Comparison of ENCODE assay signal across 8 mouse cellular contexts in the genomic region with DNA sequence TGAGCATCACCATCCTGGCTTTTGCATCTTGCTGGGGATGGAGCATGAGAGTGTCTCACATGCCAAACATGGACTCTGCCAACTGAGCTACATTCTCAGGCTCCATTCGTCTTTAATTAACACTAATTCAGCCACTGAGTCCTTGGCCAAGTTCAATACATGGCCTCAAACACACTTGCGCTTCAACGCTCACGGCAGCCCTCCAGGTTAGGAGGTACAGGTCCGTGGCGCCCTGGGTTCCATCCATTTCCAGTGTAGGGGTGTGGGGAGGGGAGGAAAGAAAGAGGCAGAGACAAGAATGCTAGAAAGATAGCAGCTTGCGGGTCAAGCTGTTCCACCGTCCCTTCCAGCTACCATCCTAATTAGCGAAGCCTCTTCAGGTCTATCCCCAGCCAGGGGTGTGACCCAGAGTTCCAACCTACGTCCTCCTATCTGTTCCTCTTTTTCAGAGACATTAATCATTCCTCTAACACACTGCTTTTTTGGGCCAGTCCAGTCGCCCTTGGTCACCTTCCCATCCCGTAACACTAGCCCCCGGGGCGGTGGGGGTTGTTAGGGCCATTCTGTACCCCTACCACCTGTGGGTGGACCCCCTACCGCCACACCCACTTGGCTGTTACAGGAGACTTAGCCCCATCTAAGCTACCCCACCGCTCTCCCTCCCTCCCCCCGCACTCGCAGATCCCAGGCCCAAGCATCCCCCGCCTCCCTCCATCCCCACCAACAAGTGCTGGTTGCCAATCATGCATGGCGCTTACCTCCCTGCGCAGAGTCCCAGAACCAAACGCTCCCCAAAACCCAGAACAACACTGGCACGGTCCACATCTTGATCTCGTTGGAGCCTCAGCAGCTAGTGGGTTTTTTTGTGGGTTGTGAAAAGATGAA. TPM values are rescaled to one million over a fixed set of nuclear protein-coding genes. Genes with fewer than 3 reads are reported as not detected.
A peak's percentile ranks its signal among the peaks of the same experiment; 100 is the strongest.
DNase-seq lines count a peak whose midpoint lies in the region; ATAC-seq and TF ChIP-seq lines count a peak whose summit lies in the region.

No protein-coding gene starts in this region.

- H3K27me3 ChIP-seq in lung, embryonic 14.5 days (ENCODE audit: insufficient read depth, low read length) = no peaks in the 10 kb centered on the region
- no peaks in the 10 kb centered on the region for H3K27me3 ChIP-seq in hindbrain, embryonic 15.5 days
- peaks cover 31% of the 10 kb centered on the region for H3K27me3 ChIP-seq in midbrain, embryonic 10.5 days (ENCODE audit: low read depth, poor library complexity, severe bottlenecking)

- ATAC-seq in lung, embryonic 14.5 days (ENCODE audit: insufficient read depth) = peak; percentile 16; the same call in 1 of the 2 replicates
- ATAC-seq in hindbrain, embryonic 15.5 days (ENCODE audit: low FRiP score, low read depth) = peak; percentile 31; the same call in 1 of the 2 replicates

- H3K9ac ChIP-seq in lung, embryonic 14.5 days = peak overlapping the region; percentile 54
- peak overlapping the region; percentile 25; the same call in 1 of the 2 replicates for H3K9ac ChIP-seq in hindbrain, embryonic 15.5 days

- no peaks in the 10 kb centered on the region for H3K36me3 ChIP-seq in lung, embryonic 14.5 days (ENCODE audit: insufficient read depth)
- H3K36me3 ChIP-seq in hindbrain, embryonic 15.5 days = no peaks in the 10 kb centered on the region
- H3K36me3 ChIP-seq in midbrain, embryonic 10.5 days = peaks cover 15% of the 10 kb centered on the region

- no peaks in the 10 kb centered on the region for H3K9me3 ChIP-seq in lung, embryonic 14.5 days (ENCODE audit: low read depth, low read length)
- H3K9me3 ChIP-seq in hindbrain, embryonic 15.5 days = no peaks in the 10 kb centered on the region
- peaks cover 4% of the 10 kb centered on the region; the same call in 1 of the 2 replicates for H3K9me3 ChIP-seq in midbrain, embryonic 10.5 days (replicated peaks)

- peak overlapping the region; percentile 43 for H3K4me3 ChIP-seq in lung, embryonic 14.5 days (ENCODE audit: low read depth, low read length)
- H3K4me3 ChIP-seq in embryonic fibroblast, embryonic 13.5 days (ENCODE audit: insufficient read depth, low read length) = peak overlapping the region; percentile 72
- peak overlapping the region; percentile 34 for H3K4me3 ChIP-seq in hindbrain, embryonic 15.5 days
- peak overlapping the region; percentile 77 for H3K4me3 ChIP-seq in midbrain, embryonic 10.5 days

- H3K4me1 ChIP-seq in lung, embryonic 14.5 days (ENCODE audit: insufficient read depth) = 0 out of 2 replicates have a peak, but pooled peaks cover 7% of the 10 kb centered on the region
- H3K4me1 ChIP-seq in embryonic fibroblast, embryonic 13.5 days (ENCODE audit: control insufficient read depth, insufficient read depth, low read length) = peaks cover 14% of the 10 kb centered on the region
- peaks cover 40% of the 10 kb centered on the region for H3K4me1 ChIP-seq in hindbrain, embryonic 15.5 days (replicated peaks)
- peaks cover 82% of the 10 kb centered on the region for H3K4me1 ChIP-seq in midbrain, embryonic 10.5 days

- no peak overlapping the region for H3K27ac ChIP-seq in lung, embryonic 14.5 days (ENCODE audit: low read depth)
- H3K27ac ChIP-seq in embryonic fibroblast, embryonic 13.5 days (ENCODE audit: insufficient read depth, low read length) = 0 out of 2 replicates have a peak overlapping the region, but pooled peaks have one; percentile 15
- H3K27ac ChIP-seq in hindbrain, embryonic 15.5 days (replicated peaks) = peak overlapping the region; percentile 32
- H3K27ac ChIP-seq in midbrain, embryonic 10.5 days (replicated peaks) = peak overlapping the region; percentile 90

- 9% methylated on average over 24 of the region's 24 CpGs for WGBS in lung, embryonic 14.5 days
- 4% methylated on average over 24 of the region's 24 CpGs for WGBS in hindbrain, embryonic 15.5 days
- WGBS in midbrain, embryonic 10.5 days = 2% methylated on average over 24 of the region's 24 CpGs

- no peak for TF ChIP-seq POLR2A in embryonic fibroblast, embryonic 13.5 days (IDR thresholded peaks at IDR 0.05; ENCODE audit: low read depth, low read length)

- peak overlapping the region; percentile 70 for H3K4me2 ChIP-seq in lung, embryonic 14.5 days
- H3K4me2 ChIP-seq in hindbrain, embryonic 15.5 days = peak overlapping the region; percentile 59

- no peak for TF ChIP-seq CTCF in lung, embryonic 14.5 days (IDR thresholded peaks at IDR 0.05; ENCODE audit: low read depth)
- no peak for TF ChIP-seq CTCF in embryonic fibroblast, embryonic 13.5 days (IDR thresholded peaks at IDR 0.05; ENCODE audit: borderline replicate concordance, insufficient read depth, low read length)

- no peak for DNase-seq in lung, embryonic 14.5 days
- no peak for DNase-seq in lung, adult 18-20 months
- DNase-seq in midbrain, embryonic 10.5 days (ENCODE audit: low spot score) = peak; percentile 67
- no peak for DNase-seq in right cerebral cortex, adult 18-20 months
- DNase-seq in frontal cortex, postnatal 25 days (ENCODE audit: low spot score in 2 of 2) = no peak
- DNase-seq in layer of hippocampus, postnatal 14 days (ENCODE audit: low spot score in 2 of 2) = no peak

RNA-seq across cellular contexts. Expression of gene Pdpn, which starts 0.7 kb away (rescaled TPM):
- 36.6 and 39.5 TPM in 2 replicates for polyA plus RNA-seq in lung, embryonic 14.5 days (2014; fragmentation: Nextera tagmentation; extraction: Ambion mirVana)
- polyA plus RNA-seq in embryonic fibroblast, embryonic 13.5 days (2011; ENCODE audit: insufficient read length, low read depth, missing spikeins) = 163 and 184 TPM in 2 replicates
- polyA plus RNA-seq in hindbrain, embryonic 15.5 days (2015; fragmentation: Nextera tagmentation; extraction: Ambion mirVana) = 53.3 and 55.1 TPM in 2 replicates
- polyA plus RNA-seq in midbrain, embryonic 10.5 days (2016; fragmentation: Nextera tagmentation; extraction: Ambion mirVana) = 79.5 and 108 TPM in 2 replicates
- total RNA-seq in layer of hippocampus, postnatal 14 days (2021) = 10 to 100 TPM; 14.2 to 19.7 TPM

RNA-seq across cellular contexts. Expression of gene Lrrc38, which starts 50.9 kb away (rescaled TPM):
- 0.11 TPM in 1 of 2 replicates, not detected in the other for polyA plus RNA-seq in lung, embryonic 14.5 days (2014; fragmentation: Nextera tagmentation; extraction: Ambion mirVana)
- not detected in 2 replicates for polyA plus RNA-seq in embryonic fibroblast, embryonic 13.5 days (2011; ENCODE audit: insufficient read length, low read depth, missing spikeins)
- 0.33 and 0.43 TPM in 2 replicates for polyA plus RNA-seq in hindbrain, embryonic 15.5 days (2015; fragmentation: Nextera tagmentation; extraction: Ambion mirVana)
- 0.06 and 0.35 TPM in 2 replicates for polyA plus RNA-seq in midbrain, embryonic 10.5 days (2016; fragmentation: Nextera tagmentation; extraction: Ambion mirVana)
- total RNA-seq in layer of hippocampus, postnatal 14 days (2021) = under 1 TPM; 0.81 to 0.95 TPM
